Mouse (Mus musculus) brain, embryonic 14.5 days (tissue): ENCODE data around the gene Dst. TPM values are rescaled to one million over a fixed set of nuclear protein-coding genes. Genes with fewer than 3 reads are reported as not detected.

Experiments used
- DNase-seq: peaks from one replicate; pipeline ENCODE4 v3.0.0-alpha.2; 2011; ENCODE audit warnings: low read depth
- CTCF ChIP-seq: fragments of 200-500 bp; IDR thresholded peaks from 2 replicates; pipeline ENCODE4 v1.5.1; 2012; ENCODE audit warnings: inconsistent platforms, mild to moderate bottlenecking, moderate library complexity, borderline replicate concordance; ENCODE audit not compliant: insufficient read depth, insufficient read length; ENCODE audit errors: extremely low read depth
- POLR2A ChIP-seq: fragments of 200-500 bp; IDR thresholded peaks from 2 replicates; pipeline ENCODE4 v1.6.1; 2012; ENCODE audit warnings: mild to moderate bottlenecking, inconsistent platforms, borderline replicate concordance; ENCODE audit not compliant: poor library complexity, insufficient read depth, insufficient read length, severe bottlenecking; ENCODE audit errors: extremely low read depth
- polyA plus RNA-seq: library from polyadenylated mRNA; depleted of rRNA; stranded (reverse); fragments of >200 nt; gene quantifications from 2 replicates; pipeline ENCODE4 v1.2.3, GENCODE M21; 2012

Gene Dst
- polyA plus RNA-seq, 1 experiment = 96.0 TPM

DNA sequence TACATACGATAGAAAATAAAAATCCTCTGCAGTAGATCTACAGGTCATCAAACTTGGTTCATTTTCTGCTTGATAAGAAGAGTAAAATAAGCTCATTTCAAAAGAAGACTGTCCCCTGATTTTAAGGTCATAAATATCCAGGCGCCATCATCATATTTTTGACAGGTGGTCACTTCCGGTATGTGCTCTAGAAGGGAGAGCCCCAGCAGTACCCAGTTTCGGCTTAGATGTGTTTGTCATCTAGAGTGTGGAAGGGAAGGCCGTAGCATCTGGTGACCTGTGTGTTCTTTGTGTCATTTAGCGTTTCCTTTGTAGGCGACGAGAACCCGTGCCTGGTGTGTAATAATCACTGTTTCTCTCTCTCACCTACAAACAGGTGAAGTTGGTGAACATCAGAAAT, 209.0 kb downstream of the Dst start:
- no peak for DNase-seq
- TF ChIP-seq CTCF (no peak), POLR2A (no peak)

DNA sequence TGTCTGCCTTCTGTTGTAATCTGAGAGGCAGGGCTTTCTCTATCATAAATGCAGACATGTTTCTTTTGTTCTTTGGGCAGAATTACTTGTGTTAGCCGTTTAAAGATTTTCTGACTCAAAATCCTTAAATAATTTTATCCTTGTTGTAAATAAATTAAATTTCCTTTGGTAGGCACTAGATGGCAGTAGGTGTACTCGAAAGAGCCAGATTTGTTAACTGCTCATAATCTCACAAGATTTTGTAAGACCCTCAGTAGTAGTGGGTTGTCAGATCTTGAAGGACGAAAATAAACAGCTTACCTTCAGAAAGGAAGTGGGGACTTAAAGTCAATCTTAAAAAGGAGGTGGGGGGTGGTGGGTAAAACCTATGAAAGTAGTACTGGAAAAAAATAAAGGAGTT, 209.7 kb downstream of the Dst start:
- no peak for TF ChIP-seq POLR2A
- TF ChIP-seq CTCF = no peak
- peak; percentile 77 for DNase-seq

DNA sequence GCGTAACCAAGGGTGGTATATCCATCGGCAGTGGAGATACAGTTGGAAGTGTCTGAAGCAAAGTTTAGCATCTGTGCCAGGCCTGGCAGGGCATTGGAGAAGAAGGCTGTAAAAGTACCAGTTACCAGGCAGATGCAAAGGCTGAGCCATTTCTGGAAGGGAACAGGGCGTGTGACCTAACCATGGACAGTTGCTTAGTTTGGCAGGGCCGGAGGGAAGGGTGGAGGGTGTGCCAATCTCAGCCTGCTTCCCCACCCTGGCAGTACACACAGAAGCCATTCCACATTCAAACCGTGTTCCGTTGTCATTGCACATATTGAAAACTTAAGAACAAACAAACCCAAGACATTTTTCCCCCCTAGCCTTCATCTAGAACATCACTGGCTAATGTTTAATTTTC, 212.0 kb downstream of the Dst start:
- DNase-seq = no peak
- no peak for TF ChIP-seq POLR2A
- TF ChIP-seq CTCF = no peak

DNA sequence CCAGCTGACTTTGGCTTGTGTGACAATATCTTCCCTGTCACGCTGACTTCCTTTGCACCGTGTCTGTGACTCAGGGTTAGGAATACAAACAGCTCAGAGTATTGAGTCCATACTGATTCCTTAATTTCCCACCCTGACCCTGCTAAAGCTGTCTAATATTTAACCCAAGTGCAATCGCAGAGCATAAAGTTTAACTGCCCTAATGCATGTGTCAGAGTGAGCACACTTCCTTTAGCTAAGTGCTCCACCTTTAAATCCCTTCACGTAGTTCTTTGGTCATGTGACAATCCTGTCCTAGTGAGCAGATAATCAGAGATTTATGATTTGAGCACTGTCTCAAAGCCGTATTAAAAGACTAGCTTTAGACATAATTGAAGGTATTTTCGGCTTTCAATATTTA, 212.6 kb downstream of the Dst start:
- TF ChIP-seq CTCF (no peak), POLR2A (no peak)
- no peak for DNase-seq

DNA sequence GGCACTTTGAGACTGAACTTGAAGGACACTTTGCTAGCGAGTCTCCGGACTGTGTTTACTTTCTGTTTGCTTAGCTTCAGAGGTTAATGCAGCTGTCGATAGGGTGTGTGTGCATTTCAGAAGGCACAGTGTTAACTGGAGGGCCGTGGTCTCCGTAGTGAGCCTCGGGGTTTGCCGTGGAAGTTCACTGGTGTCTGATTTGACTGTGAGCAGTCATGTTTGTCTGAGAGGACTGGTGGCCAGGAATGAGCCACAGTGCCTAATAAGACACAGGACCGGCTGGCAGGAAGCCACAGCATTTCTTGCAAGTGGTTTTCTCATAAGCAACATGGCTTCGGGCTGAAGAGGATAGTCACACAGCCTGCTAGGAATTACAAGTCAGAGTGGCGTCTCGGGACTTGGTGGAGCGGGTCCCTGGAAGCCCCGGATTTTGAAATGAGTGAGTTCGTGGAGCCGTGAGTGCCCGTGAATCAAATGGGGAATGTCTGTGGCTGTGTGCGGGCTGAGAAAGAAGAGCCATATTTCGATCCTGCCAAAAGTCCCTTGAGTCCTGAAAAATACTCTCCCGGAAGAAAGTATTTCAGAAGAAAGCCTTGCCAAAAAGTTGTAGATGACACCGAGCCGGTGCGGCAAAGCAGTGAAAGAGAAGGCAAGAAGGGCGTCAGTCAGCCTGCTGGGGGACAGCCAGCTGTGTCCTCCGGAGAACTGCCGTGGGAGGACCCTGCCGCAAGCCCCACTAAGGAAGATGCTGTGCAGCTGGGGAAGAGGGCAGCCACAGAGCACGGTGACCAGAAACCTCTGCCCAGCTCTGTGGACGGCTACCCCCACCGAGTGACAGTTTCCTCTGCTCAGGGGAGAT, 213.4 kb downstream of the Dst start:
- peak; percentile 75 for DNase-seq
- no peak for TF ChIP-seq POLR2A
- TF ChIP-seq CTCF = no peak

DNA sequence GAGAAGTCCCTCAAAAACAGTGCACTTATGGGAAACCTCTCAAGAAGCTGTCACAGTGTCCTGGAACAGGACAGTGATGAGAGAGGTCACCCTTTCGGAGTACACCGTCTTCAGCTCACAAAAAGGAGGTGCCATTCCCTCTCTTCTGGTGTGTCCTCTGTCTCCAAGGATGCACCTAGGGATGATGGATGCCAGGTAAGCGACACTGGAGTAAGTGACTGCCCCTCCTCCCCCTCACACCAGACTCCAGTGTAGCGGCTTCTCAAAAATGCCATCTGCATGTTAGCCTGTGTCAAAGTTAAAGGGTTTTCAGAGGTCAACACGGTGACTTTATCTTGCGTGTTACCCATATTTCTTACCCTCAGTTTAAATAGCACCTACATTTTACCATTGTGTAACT, 214.2 kb downstream of the Dst start:
- DNase-seq = no peak

DNA sequence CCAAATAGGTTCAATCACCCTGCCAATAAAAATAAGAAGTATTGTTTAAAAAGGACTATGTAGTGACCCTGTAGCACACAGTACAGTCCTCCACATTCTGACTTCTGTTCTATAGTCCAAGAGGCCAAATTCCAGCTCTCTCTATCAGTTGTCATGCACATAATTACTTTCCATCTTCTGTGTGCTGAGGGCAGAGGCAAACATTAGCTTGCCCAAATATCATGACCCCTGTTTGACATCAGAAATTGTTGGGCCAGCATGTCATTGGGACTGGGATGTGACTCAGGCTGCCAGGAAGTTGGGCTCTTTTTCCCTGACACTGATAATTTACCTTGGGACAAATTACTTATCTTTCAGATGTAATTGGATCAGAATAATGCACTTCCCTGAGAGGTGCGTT, 214.9 kb downstream of the Dst start:
- TF ChIP-seq CTCF (no peak), POLR2A (no peak)
- DNase-seq = no peak

More for the DNA sequence above, 214.2 kb downstream of the Dst start:
- no peak for TF ChIP-seq POLR2A
- no peak for TF ChIP-seq CTCF

DNA sequence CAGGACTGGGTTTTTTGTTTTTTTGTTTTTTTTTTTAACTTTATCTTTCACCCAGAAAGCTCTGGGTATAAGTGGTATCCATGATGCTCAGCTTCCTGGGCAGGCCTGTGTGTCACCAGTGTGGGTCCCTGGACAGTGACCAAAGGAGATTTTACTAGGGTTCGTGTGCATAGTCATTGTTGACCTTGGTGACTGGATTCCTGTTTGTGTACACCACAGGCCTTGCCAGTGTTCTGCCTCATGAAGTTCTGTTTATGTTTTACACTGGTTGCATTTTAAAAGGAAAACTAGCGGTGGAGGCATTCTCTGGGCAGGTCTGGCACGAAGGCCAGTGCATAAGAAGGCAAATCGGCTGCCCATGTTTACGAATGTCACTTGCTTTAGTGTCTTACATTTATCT, 215.3 kb downstream of the Dst start:
- no peak for DNase-seq
- TF ChIP-seq POLR2A (no peak), CTCF (no peak)

DNA sequence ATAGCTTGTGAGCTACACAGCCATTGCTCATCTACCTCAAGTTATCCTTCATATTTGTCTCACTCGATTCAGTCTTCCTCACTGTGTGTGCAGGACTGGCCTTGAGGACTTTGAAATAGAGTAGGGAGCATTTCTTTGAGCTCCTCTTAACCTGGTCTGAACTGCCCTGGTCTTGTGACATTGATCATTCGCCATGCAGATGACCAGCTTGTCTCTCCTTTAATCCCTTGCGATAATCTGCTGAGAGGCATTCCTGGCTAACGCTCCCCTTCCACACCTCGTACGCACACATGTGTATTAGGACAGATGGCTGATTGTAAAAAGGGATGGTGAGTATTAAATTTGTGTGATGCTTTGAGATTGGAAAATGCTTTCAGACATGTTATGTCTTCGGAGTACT, 216.4 kb downstream of the Dst start:
- no peak for DNase-seq
- TF ChIP-seq POLR2A = no peak
- no peak for TF ChIP-seq CTCF

DNA sequence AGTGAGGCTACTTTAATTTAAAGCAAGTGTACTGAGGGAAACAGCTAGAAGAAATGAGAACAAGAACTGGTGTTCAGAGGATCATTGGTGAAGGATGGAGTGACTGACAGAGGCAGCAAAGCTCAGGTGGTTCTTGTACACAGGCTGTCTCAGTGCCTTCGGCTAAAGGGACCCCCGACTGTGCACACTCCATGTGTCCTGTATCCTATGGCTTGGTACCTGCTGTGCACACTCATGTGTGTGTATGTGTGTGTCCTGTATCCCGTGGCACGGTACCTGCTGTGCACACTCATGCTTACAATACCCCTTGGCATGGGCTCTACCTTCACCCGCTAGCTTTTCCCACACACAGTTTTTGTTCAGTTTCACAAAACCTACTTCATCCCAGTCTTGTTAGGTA, 217.1 kb downstream of the Dst start:
- TF ChIP-seq CTCF (no peak), POLR2A (no peak)
- no peak for DNase-seq

DNA sequence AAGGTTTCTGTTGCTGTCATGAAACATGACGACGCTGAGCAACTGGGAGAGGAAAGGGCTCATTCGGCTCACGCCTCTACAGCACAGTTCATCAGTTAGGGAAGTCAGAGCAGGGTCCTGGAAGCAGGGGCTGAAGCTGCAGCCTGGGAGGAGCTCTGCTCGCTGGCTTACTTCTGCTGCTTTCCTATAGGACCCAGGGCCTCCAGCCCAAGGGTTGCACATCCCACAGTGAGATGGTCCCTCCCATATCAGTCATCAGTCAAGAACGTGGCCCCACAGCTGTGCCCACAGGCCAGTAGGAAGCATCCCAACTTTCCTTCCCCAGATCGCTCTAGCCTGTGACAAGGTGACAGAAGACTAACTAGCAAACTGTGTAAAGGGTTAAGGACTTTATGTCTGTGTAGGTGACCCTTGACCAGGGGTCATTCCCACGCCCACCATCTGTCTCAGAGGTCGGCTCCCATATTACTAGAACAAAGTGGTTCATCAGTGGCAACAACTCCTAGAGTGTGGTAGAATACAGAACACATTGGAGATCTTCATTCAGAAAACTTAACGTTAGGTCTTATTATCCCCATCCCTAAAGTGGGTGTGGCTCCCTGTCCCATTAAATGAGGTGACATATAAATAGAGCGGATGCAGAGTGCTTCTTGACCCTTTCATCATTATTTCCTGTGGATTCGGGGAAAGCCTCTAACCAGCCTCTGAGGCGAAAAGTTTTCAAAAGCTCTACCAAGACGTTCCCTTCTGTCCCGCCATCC, 219.9 kb downstream of the Dst start:
- no peak for DNase-seq
- TF ChIP-seq POLR2A (no peak), CTCF (no peak)

DNA sequence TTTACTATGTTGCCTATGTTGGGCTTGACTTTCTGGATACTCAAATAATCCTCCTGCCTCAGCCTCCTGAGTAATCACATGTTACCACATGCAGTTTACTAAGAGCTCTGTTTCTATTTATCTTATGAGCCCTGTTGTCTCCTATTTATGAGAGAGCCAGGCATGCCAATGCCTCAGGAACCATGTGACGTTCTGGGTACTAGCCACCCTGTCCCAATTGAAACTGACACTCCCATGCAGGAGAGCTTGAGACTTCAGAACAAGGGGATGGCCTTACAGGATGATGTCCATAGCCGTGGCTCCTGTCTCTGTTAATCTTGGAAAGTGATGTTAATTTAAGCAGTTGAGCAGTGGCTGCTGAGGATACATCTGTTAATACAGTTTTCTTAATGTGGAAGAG, 220.8 kb downstream of the Dst start:
- no peak for TF ChIP-seq CTCF
- TF ChIP-seq POLR2A = no peak
- no peak for DNase-seq

DNA sequence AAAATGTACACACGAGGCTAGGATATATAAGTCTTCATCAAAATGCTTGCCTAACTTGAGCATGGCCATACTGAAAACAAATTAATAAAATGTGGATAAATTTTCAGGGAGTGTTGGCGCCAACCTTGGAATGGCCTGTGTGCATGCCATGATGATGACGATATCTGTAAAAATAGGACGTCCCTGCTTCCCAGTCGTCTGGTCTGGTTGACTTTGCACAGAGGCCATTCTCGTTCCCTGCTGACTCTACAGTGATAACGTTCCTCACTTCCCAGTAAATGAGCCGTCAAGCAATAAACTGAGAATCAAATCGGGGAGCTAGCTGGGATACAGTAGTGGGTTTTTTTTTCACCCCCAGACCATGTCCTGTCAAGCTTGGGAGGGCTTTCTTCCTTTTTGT, 221.7 kb downstream of the Dst start:
- TF ChIP-seq POLR2A (no peak), CTCF (no peak)
- DNase-seq = no peak
